Mouse (Mus musculus) kidney, embryonic 14.5 days (tissue): ENCODE data around the gene Cga. TPM values are rescaled to one million over a fixed set of nuclear protein-coding genes. Genes with fewer than 3 reads are reported as not detected.

ENCODE experiments used
- ATAC-seq: fragments of 200-750 bp; cut with Nextera tagmentation; 2 replicates; pipeline ENCODE4 v1.8.0; 2017; ENCODE audit warnings: moderate number of reproducible peaks, mild to moderate bottlenecking, moderate TSS enrichment, moderate library complexity; ENCODE audit not compliant: low FRiP score, low TSS enrichment
- H3K27ac ChIP-seq: fragments of 300-500 bp; sonication (generic); 2 replicates; pipeline ENCODE4 v1.5.1; 2014; ENCODE audit warnings: low read depth, mild to moderate bottlenecking, low read length, moderate library complexity, mixed read lengths
- H3K27me3 ChIP-seq: fragments of 300-500 bp; sonication (generic); 2 replicates; pipeline ENCODE4 v1.6.1; 2014; ENCODE audit warnings: mild to moderate bottlenecking, low read length; ENCODE audit not compliant: control insufficient read depth, insufficient read depth
- H3K36me3 ChIP-seq: fragments of 300-500 bp; sonication (generic); 2 replicates; pipeline ENCODE4 v1.6.1; 2014; ENCODE audit warnings: low read length, mixed read lengths; ENCODE audit not compliant: control insufficient read depth, insufficient read depth
- H3K4me1 ChIP-seq: fragments of 300-500 bp; sonication (generic); 2 replicates; pipeline ENCODE4 v1.6.1; 2014; ENCODE audit warnings: low read length, mixed read lengths; ENCODE audit not compliant: control insufficient read depth, insufficient read depth
- H3K4me2 ChIP-seq: fragments of 300-500 bp; sonication (generic); replicated peaks from 2 replicates; pipeline ENCODE4 v1.6.1; 2014; ENCODE audit warnings: low read depth, mild to moderate bottlenecking, low read length
- H3K4me3 ChIP-seq: fragments of 300-500 bp; sonication (generic); 2 replicates; pipeline ENCODE4 v1.5.1; 2014; ENCODE audit warnings: mild to moderate bottlenecking, low read length
- H3K9ac ChIP-seq: fragments of 300-500 bp; sonication (generic); 2 replicates; pipeline ENCODE4 v1.6.1; 2014; ENCODE audit warnings: low read depth, mild to moderate bottlenecking, low read length, moderate library complexity
- H3K9me3 ChIP-seq: fragments of 300-500 bp; sonication (generic); 2 replicates; pipeline ENCODE4 v1.6.1; 2016; ENCODE audit warnings: low read length; ENCODE audit not compliant: control insufficient read depth
- WGBS: fragments of 180-500 bp; shearing (Covaris S2); extraction: QIAGEN DNeasy Blood & Tissue Kit; methylation state at CpG from one replicate; pipeline ENCODE4 v1.1.7; 2014; 5-methylcytosine and 5-hydroxymethylcytosine counted together
- polyA plus RNA-seq: library from polyadenylated mRNA; unstranded; fragments of >200 nt; fragmentation: Nextera tagmentation; extraction: Ambion mirVana; gene quantifications from 2 replicates; pipeline ENCODE4 v1.2.1, GENCODE M21; 2014

The Cga gene
- polyA plus RNA-seq, 1 experiment from 2014 or later, result not detected

DNA sequence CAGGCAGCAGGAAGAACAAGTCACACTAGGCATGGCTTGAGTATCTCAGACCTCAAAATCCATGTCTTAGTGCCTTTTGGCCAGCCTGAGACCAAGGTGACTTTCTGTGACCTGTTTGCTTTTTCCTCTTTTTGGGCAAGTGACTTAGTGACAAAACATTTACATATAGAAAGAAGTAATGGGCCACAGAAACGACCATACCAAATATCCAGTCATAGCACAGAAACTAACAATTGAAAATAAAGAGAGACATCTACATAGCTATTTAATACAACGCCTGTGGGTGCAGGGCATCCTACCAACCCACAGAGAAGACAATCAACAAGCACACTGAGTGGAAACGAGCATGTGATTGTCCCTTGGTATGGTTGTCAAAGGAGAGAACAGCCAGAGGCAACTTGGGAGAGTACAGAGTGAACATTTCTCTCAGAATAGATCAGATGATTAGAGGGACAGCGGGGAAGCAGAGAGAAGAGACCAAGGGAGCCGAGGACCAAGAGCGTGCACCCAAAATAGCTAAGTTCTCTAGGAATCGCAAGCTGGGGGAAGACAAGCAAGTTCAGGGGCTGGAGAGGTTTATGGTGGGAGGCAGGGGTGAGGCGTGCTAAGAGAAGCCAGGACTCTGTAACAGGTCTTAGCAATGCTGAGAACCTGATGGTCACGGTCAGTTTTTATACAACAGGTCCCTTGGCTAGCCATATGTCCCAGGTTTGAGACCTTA is 7.8 kb upstream of the Cga start:
- H3K9me3 ChIP-seq, result no peaks in the 10 kb centered on the region
- no peak for ATAC-seq
- H3K4me1 ChIP-seq, result peaks cover 13% of the 10 kb centered on the region; the same call in 1 of the 2 replicates
- no peaks in the 10 kb centered on the region for H3K36me3 ChIP-seq
- H3K27me3 ChIP-seq, result peaks cover 21% of the 10 kb centered on the region
- peak overlapping the region; percentile 57 for H3K4me3 ChIP-seq
- no peak overlapping the region for H3K27ac ChIP-seq
- H3K4me2 ChIP-seq, result peak overlapping the region; percentile 74
- peak overlapping the region; percentile 70; the same call in 1 of the 2 replicates for H3K9ac ChIP-seq
- WGBS, result 56% methylated on average over 9 of the region's 9 CpGs

DNA sequence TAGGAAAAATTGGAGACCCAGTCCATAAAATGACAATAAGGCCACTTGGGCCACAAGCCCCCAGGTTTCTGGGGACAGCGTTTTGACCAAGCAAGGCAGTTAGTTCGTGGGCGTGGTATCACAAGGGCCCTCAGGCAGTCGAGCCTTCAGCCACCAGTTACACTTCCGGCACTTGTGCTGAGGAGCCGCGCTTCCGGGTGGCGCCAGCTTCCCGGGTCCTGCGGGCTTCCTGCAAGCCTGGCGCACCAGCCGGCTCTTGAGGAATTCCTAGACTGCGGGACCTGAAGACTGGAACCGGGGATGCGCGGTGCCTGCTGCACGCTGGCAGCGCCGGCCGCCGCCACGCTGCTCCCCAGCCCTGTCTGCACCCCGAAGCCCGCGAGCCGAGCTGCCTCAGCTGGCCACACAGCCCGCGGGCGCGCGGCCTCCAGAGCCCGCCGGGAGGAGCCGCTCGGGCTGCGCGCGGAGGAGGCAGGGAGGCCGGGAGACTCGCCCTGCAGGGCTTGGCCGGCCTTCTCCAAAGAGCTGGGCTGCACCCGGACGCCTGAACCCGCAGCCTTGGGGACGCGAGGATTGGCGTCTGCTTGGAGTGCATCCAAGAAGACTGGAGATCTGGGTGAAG is 7.0 kb upstream of the Cga start:
- Histone ChIP-seq H3K27me3 (peaks cover 21% of the 10 kb centered on the region), H3K9me3 (no peaks in the 10 kb centered on the region), H3K9ac (peak overlapping the region; percentile 70), H3K4me3 (peak overlapping the region; percentile 57), H3K36me3 (no peaks in the 10 kb centered on the region), H3K27ac (peak overlapping the region; percentile 83), H3K4me1 (0 out of 2 replicates have a peak, but pooled peaks cover 8% of the 10 kb centered on the region), H3K4me2 (peak overlapping the region; percentile 74)
- WGBS, result 0% methylated on average over 48 of the region's 48 CpGs
- peak; percentile 82 for ATAC-seq

DNA sequence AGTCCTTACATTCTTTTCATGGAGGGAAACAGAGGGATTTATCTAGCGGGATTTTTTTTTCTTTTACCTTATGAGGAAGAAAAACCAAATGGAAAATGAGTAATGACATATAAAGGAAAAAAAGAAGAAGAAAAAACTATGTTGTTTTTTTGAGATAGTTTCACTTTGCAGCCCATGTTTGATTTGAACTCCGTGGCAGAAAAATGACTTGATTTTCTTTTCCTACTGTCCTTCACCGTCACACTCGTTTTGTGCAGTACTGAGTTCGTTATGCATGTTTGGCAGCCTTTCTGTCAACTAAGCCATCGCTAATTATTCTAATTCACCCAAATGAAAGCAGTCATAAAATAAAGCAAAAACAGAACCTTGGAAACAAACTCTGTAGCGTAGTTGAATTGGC is 6.3 kb upstream of the Cga start:
- H3K36me3 ChIP-seq, result no peaks in the 10 kb centered on the region
- peak overlapping the region; percentile 83; the same call in 1 of the 2 replicates for H3K27ac ChIP-seq
- WGBS, result 17% methylated on average over 7 of the region's 7 CpGs

DNA sequence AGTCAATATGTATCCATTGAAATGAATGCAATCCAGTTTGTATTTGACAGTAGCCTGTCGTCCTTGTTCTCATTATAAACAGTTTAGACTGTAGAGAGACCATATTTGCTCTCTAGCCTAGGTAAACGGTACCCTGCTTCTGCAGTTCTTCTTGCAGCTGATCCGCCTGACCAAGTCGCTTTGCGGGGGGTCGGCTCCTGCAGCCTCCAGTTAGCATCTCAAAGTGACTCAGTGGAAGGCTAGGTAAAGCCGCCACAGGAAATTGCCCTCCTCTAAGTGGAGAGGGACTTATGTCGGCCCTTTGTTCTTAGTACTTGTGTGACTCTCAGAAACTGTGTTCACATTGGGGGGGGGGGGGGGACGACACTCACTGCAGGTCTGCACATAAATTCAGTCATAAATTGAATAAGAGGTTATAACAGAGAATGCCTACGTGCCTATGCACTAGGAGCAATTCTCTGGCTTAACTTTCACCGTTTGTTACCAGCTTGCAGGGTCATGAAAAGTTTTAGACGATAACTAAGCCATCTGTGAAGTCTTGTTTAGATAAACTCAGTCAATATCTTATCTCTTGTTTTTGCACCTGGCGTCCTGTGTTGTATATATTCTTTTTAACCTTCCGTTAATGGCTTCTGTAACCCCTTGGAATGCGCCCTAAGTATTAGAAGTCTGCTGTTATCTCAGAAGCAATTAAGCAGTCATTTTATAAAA is 4.3 kb upstream of the Cga start:
- no peaks in the 10 kb centered on the region for H3K9me3 ChIP-seq
- no peak overlapping the region for H3K4me2 ChIP-seq
- no peak overlapping the region for H3K27ac ChIP-seq
- H3K4me1 ChIP-seq, result 0 out of 2 replicates have a peak, but pooled peaks cover 3% of the 10 kb centered on the region
- WGBS, result 6% methylated on average over 15 of the region's 15 CpGs
- ATAC-seq, result no peak
- H3K36me3 ChIP-seq, result no peaks in the 10 kb centered on the region
- H3K4me3 ChIP-seq, result no peak overlapping the region
- H3K9ac ChIP-seq, result no peak overlapping the region
- H3K27me3 ChIP-seq, result peaks cover 21% of the 10 kb centered on the region

More for the DNA sequence above, 6.3 kb upstream of the Cga start:
- Histone ChIP-seq H3K4me3 (peak overlapping the region; percentile 57), H3K27me3 (peaks cover 21% of the 10 kb centered on the region), H3K4me1 (0 out of 2 replicates have a peak, but pooled peaks cover 8% of the 10 kb centered on the region), H3K4me2 (peak overlapping the region; percentile 74), H3K9me3 (no peaks in the 10 kb centered on the region), H3K9ac (peak overlapping the region; percentile 70; the same call in 1 of the 2 replicates)
- ATAC-seq, result no peak

DNA sequence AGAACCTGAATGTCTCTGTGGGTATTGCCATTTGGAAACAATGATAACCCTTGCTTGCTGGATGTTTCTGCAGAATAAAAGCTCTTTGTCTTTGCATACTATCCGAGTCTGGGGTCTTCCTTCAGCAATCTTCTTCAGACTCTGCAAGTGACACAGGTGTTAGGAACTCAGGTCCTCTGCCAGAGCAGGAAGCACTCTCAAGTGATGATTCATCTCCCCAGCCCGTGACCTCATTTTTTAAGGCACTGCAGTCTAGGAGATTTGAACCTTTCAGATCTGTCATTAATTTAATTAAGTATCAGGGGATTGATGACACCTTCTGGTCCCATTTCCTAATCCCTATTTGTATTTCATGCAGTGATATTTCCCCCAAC is 3.8 kb upstream of the Cga start:
- ATAC-seq, result no peak
- H3K36me3 ChIP-seq, result no peaks in the 10 kb centered on the region
- H3K4me3 ChIP-seq, result no peak overlapping the region
- no peak overlapping the region for H3K9ac ChIP-seq
- no peaks in the 10 kb centered on the region for H3K9me3 ChIP-seq
- no peak overlapping the region for H3K27ac ChIP-seq
- no peak overlapping the region for H3K4me2 ChIP-seq
- WGBS, result 20% methylated on average over 2 of the region's 2 CpGs
- 0 out of 2 replicates have a peak, but pooled peaks cover 3% of the 10 kb centered on the region for H3K4me1 ChIP-seq
- H3K27me3 ChIP-seq, result peaks cover 21% of the 10 kb centered on the region

DNA sequence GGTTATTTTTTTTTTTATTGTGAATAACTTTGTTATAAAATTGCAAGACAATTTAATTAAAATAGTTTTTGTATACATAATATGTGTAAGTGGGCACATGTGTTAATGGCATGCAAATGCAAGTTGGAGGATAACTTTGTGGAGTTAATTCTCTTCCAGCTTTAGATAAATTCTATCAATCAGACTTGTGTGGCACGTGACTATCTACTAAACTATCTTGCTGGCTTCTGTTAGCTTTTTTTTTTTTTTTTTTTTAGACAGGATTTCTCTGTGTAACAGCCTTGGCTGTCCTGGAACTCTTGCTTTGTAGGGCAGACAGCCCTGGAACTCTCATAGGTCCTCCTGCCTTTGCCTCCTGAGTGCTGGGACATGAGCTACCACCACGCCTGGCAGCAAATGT is 4.9 kb downstream of the Cga start:
- Histone ChIP-seq H3K9ac (no peak overlapping the region), H3K27me3 (no peaks in the 10 kb centered on the region), H3K4me2 (no peak overlapping the region), H3K36me3 (no peaks in the 10 kb centered on the region), H3K27ac (no peak overlapping the region), H3K4me3 (no peak overlapping the region), H3K9me3 (no peaks in the 10 kb centered on the region), H3K4me1 (no peaks in the 10 kb centered on the region)
- 71% methylated on average over 2 of the region's 2 CpGs for WGBS
- no peak for ATAC-seq

DNA sequence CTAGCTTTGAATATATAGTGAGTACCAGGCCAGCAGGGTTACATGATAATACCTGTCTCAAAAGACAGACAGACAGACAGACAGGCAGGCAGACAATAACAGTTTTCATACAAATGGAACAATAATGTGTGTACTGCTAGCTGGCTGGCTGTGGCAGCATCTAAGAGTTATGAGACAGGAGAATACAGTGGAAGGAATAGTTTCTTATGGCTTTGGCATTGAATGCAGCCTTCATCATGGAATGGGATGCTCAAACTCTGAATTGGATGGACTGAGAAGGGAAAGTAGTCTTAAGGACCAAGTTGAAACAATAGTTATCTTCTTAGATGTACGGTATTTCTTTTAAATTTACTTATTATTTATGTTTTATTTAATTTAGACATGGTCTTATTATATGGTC is 5.7 kb downstream of the Cga start:
- Histone ChIP-seq H3K4me3 (no peak overlapping the region), H3K9ac (no peak overlapping the region), H3K27me3 (no peaks in the 10 kb centered on the region), H3K4me2 (no peak overlapping the region), H3K4me1 (no peaks in the 10 kb centered on the region), H3K36me3 (no peaks in the 10 kb centered on the region), H3K27ac (no peak overlapping the region), H3K9me3 (no peaks in the 10 kb centered on the region)
- 91% methylated on average over 1 of the region's 1 CpGs for WGBS
- ATAC-seq, result no peak

DNA sequence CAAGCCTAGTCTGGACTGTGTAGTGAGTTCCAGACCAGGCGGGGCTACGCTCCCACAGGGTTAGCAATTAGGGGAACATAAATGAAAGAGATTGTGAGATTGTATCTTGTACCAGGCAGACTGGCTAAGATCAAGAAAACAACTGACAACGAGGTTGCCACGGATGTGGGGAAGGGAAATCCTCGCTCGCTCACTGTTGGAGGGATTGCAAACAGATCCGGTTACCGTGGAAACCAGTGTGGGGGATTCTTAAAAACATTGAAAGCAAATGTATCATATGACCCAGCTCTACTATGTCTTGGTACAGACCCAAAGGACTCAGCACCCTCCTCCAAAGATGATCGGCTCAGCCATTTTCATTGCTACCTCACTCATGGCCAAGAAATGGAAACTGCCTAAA is 6.6 kb downstream of the Cga start:
- no peaks in the 10 kb centered on the region for H3K27me3 ChIP-seq
- 44% methylated on average over 9 of the region's 9 CpGs for WGBS
- ATAC-seq, result 0 out of 2 replicates have a peak, but pooled peaks have one; percentile 43

DNA sequence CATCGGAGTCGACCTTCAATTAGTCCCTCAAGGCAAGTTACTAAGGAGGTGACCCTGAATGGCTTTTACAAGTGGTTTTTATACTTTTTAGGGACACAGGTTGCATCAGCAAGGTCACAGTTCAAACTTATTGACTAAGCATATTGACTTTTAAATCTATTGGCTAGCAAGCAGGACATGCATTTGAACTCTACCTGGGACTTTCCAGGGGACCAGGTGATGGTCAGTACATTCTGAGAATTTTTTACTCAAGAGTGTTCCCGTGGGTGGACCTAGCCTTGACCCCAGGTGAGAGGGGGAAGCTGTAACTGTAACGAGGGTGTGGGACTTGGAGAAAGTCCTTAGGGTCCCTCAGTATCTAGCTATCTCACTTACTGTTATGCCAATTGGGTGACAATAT is 7.6 kb downstream of the Cga start:
- Histone ChIP-seq H3K4me2 (no peak overlapping the region), H3K4me1 (no peaks in the 10 kb centered on the region), H3K27ac (no peak overlapping the region), H3K9me3 (no peaks in the 10 kb centered on the region), H3K9ac (no peak overlapping the region), H3K4me3 (no peak overlapping the region), H3K36me3 (no peaks in the 10 kb centered on the region), H3K27me3 (no peaks in the 10 kb centered on the region)
- WGBS, result 84% methylated on average over 4 of the region's 4 CpGs
- no peak for ATAC-seq

More for the DNA sequence above, 6.6 kb downstream of the Cga start:
- H3K4me1 ChIP-seq, result no peaks in the 10 kb centered on the region
- no peaks in the 10 kb centered on the region for H3K9me3 ChIP-seq
- no peak overlapping the region for H3K4me3 ChIP-seq
- H3K9ac ChIP-seq, result no peak overlapping the region
- no peak overlapping the region for H3K27ac ChIP-seq
- no peaks in the 10 kb centered on the region for H3K36me3 ChIP-seq
- H3K4me2 ChIP-seq, result no peak overlapping the region
